Mouse (Mus musculus) G1E (cell line): ENCODE results near the gene P2rx4. TPM values are rescaled to one million over a fixed set of nuclear protein-coding genes. Genes with fewer than 3 reads are reported as not detected.

ENCODE experiments used
- ATAC-seq: 2 replicates; pipeline ENCODE4 v1.8.0; 2016; ENCODE audit warnings: mild to moderate bottlenecking; ENCODE audit not compliant: insufficient number of reproducible peaks, poor library complexity, low FRiP score, severe bottlenecking; ENCODE audit errors: extremely low read depth
- DNase-seq: peaks from one replicate; pipeline ENCODE4 v3.0.0; 2012; ENCODE audit warnings: low spot score
- H3K27me3 ChIP-seq: 2 replicates; pipeline ENCODE4 v1.6.1; 2012; ENCODE audit warnings: mild to moderate bottlenecking, low read length, inconsistent platforms; ENCODE audit not compliant: insufficient read depth
- H3K36me3 ChIP-seq: replicated peaks from 2 replicates; pipeline ENCODE3; 2012; ENCODE audit warnings: mild to moderate bottlenecking, inconsistent platforms
- H3K4me1 ChIP-seq: 2 replicates; pipeline ENCODE4 v1.6.1; 2012; ENCODE audit warnings: low read depth, low read length, inconsistent platforms, mixed read lengths; ENCODE audit not compliant: insufficient read depth
- H3K4me3 ChIP-seq: 2 replicates; pipeline ENCODE4 v1.5.1; 2012; ENCODE audit warnings: low read depth, mild to moderate bottlenecking, inconsistent platforms, low read length, moderate library complexity, mixed read lengths
- H3K9me3 ChIP-seq: replicated peaks from 2 replicates; pipeline ENCODE4 v1.6.1; 2012; ENCODE audit warnings: inconsistent platforms
- CTCF ChIP-seq: IDR thresholded peaks from 2 replicates; pipeline ENCODE4 v1.5.1; 2012; ENCODE audit warnings: low read depth, low read length, inconsistent platforms, mixed read lengths
- GATA1 ChIP-seq: IDR thresholded peaks from 2 replicates; pipeline ENCODE4 v1.6.1; 2012; ENCODE audit warnings: borderline replicate concordance, low read length, inconsistent platforms, mixed read lengths
- GATA2 ChIP-seq: IDR thresholded peaks from 2 replicates; pipeline ENCODE4 v1.6.1; 2012; ENCODE audit warnings: low read depth, low read length, inconsistent platforms, borderline replicate concordance
- POLR2AphosphoS5 ChIP-seq: IDR thresholded peaks from 2 replicates; pipeline ENCODE4 v1.6.1; 2012; ENCODE audit warnings: low read depth, low read length, inconsistent platforms; ENCODE audit not compliant: insufficient replicate concordance
- TAL1 ChIP-seq: conservative IDR thresholded peaks from 2 replicates; pipeline ENCODE4 v1.6.1; 2012; ENCODE audit warnings: low read depth, low read length, inconsistent platforms, mixed read lengths
- polyA plus RNA-seq: library from polyadenylated mRNA; stranded (reverse); fragments of >175 nt; gene quantifications from 2 replicates; pipeline ENCODE4 v1.2.3, GENCODE M21; 2012
- total RNA-seq, 2 experiments: library from RNA; stranded (forward) in 1 of 2; stranded (reverse) in 1 of 2; fragments of 200-1000 nt in 1 of 2; fragments of >200 nt in 1 of 2; fragmentation: Nextera tagmentation in 1 of 2; gene quantifications; 2 replicates each; pipeline ENCODE4 v1.2.3; 2014 to 2017

Gene P2rx4
- total and polyA plus RNA-seq, 3 experiments, result 12.1 to 61.2 (median 44.0) TPM

DNA sequence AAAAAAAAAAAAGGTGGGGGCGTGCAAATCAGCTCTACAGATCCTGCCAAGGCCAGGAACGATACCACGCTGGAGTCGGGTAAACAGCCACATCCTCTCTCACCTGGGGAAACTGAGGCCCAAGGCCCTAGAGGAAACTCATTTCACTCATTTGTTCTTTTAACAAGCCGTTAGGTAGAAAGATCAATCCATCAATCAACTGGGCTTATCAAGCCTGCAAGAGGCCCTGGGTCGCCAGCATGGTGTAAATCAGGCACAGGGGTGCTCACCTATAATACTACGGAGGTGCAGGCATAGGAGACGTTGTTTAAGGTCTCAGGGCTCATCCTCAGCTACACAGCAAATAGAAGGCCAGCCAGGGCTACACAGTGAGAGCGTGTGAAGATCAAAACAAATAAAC is 64.1 kb downstream of the P2rx4 start:
- H3K36me3 ChIP-seq, result peaks cover 67% of the 10 kb centered on the region
- H3K4me3 ChIP-seq, result no peak overlapping the region
- no peaks in the 10 kb centered on the region for H3K27me3 ChIP-seq
- no peak for DNase-seq
- no peak for ATAC-seq
- TF ChIP-seq GATA1 (no peak), POLR2AphosphoS5 (no peak), TAL1 (no peak), CTCF (no peak), GATA2 (no peak)
- H3K4me1 ChIP-seq, result peaks cover 29% of the 10 kb centered on the region
- no peaks in the 10 kb centered on the region for H3K9me3 ChIP-seq

DNA sequence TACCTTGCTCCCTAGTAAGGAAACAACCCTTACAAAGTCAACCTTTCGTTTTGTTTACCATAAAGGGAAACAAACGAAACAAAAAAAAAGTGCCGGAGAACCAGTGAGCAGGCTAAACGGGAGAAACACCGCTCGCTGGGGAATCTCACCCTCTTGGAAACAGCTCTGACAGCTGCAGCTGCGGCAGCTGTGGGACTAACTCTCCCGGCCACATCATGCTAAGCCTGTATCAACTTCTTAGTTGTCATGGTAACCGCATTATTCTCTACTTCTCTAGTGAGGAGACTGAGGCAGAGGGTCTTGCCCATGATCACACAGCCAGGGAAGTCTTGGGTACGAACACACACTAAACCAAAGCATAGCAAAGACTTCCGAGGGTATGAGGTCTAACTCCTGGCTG is 66.4 kb downstream of the P2rx4 start:
- Histone ChIP-seq H3K27me3 (peaks cover 5% of the 10 kb centered on the region; the same call in 1 of the 2 replicates), H3K9me3 (no peaks in the 10 kb centered on the region), H3K36me3 (peaks cover 56% of the 10 kb centered on the region), H3K4me1 (peaks cover 39% of the 10 kb centered on the region), H3K4me3 (no peak overlapping the region)
- DNase-seq (no peak), ATAC-seq (no peak)
- TF ChIP-seq GATA1, result no peak

DNA sequence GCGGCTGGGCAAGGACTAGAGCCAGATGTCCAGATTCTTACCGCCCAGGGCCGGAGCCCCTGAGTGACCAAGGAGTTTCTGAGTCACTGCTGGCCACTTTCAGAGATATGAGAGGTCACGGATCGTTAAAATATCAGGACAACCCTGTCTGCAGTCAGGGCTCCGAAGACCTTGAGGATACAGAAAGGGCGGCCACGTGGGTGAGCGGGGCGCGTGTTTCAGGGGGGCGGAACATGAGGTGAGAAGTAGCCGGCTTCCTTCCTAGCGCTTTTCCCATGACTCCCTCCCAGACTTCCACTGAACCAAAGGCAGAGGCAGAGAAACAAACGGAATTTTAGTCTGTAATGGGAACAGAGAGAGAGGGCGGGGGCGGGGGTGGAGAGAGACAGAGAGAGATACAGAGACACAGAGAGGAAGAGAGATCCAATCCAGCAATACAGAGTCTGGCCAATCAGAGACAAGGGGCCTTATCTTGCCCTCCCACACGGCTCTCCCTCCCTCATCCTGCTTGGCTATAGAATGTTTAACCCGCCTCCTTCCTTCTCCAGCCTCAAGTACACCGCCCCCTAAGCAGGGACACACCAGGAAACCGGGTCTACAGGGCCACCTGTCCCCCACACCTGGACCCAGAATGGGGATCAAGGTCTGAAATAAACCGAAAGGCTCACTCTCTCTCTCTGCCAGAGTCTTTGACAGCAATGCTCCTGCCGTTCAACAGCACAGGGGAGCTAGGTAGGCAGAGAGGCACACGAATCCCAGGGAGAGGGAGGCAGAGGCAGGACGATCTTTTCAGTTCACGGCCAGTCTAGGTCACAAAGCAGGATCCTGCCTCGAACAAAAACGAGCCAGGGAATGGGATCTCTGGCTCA is 67.6 kb downstream of the P2rx4 start:
- H3K4me1 ChIP-seq, result peaks cover 37% of the 10 kb centered on the region
- H3K27me3 ChIP-seq, result peaks cover 6% of the 10 kb centered on the region; the same call in 1 of the 2 replicates
- peaks cover 44% of the 10 kb centered on the region for H3K36me3 ChIP-seq
- peak overlapping the region; percentile 8; the same call in 1 of the 2 replicates for H3K4me3 ChIP-seq
- ATAC-seq (peak; percentile 57), DNase-seq (peak; percentile 64)
- H3K9me3 ChIP-seq, result no peaks in the 10 kb centered on the region
- TF ChIP-seq GATA1 (no peak), CTCF (no peak), GATA2 (no peak), POLR2AphosphoS5 (no peak), TAL1 (no peak; the same call in 1 of the 2 replicates)

DNA sequence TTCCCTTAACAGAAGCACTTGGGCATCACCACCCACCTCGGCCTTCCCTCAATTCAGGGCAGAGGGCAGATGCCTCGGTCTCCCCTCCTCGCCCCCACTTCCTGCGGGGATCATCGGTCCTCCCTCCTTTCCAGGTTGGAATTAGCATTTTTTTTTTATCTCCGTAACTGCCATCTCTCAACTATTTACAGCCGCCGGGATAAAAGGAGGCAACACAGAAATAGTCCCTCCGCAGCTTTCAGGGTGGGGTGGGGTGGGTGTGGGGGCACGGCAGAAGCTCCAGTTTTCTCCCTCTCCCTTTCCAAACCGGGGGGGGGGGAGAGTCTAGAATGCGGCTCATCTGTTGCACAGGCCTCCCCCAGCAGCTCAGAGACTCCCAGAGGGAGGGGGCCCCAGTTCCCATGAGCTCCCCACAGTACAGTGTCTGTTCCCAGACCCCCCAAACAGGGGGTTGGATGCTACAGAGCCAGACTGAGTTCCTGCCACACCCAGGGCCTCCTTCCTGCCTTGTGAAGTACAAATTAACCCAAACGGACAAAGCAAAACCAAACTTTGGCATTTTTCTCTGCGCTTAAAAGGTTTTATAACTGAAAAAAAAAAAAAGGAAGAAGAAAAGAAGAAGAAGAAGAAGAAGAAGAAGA is 68.4 kb downstream of the P2rx4 start:
- no peak for ATAC-seq

DNA sequence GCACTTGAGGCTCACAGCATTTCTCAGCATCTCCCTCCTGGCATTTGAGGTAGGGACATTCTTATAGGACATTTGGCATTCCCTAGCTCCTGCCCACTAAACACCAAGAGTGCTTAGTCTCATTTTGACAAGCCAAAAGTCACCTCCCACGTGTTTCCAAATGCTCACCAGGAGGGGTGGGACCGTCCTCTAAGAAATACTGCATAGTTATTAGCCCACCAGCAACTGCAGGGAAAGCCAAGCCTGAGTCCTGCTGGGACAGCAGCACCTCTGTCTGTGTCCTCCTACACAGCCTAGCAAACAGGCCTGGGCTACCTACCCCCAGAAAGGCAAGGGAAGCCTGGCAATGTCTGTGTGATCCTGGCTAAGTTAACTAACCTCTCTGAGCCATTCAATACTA is 70.0 kb downstream of the P2rx4 start:
- no peak overlapping the region for H3K4me3 ChIP-seq
- TF ChIP-seq POLR2AphosphoS5 (no peak), GATA1 (no peak), GATA2 (no peak), TAL1 (no peak), CTCF (no peak)

More for the DNA sequence above, 68.4 kb downstream of the P2rx4 start:
- Histone ChIP-seq H3K9me3 (no peaks in the 10 kb centered on the region), H3K4me1 (peaks cover 44% of the 10 kb centered on the region), H3K4me3 (no peak overlapping the region; the same call in 1 of the 2 replicates), H3K27me3 (peaks cover 6% of the 10 kb centered on the region; the same call in 1 of the 2 replicates), H3K36me3 (peaks cover 39% of the 10 kb centered on the region)
- no peak for DNase-seq
- TF ChIP-seq TAL1 (no peak), GATA2 (no peak)

DNA sequence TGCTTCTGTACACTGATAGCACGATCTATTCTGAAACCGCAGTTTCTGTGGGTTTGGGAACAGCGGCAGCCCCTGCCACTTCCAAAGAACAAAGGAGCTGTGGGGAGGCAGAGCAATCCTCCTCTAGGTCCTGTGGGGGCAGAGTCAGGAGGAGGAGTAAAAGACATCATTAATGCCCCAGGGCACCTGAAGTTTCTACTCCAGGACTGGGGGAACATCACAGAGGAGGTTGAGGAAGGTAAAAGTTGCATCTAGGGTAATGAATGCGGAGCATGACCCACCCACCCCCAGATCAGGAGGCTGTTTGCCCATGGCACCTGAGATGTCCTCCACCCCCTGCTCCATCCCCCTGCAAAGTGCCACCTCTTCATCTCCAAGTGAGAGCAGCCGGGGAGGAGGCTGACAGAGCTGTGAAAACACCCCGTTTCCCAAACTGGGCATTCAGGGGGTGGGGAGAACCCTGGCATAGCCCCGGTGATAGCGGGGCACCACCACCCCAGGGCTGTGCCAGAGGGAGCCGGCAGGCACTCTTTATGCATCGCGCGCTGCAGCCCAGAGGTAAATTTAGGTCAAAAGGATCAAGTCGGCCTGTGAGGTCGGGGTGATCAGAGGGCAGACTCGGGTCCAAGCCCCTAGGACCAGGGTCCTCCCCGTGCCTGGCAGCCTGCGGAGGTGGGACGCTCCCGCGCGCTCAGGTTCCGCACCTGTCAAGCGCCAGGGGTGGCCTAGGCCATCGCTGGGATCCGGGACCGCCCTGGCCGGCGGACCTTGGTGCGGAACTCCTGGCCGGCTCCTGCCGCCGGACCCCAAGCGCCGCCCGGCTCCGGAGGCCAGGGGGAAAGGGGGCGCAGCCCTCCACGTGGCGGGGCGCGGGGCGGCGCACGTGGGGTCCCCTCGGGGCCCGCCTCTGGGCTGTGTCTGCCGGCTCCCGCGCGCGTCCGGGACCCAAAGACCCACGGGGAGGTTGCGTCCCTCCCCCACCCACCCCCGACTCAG is 71.2 kb downstream of the P2rx4 start:
- Histone ChIP-seq H3K4me3 (peak overlapping the region; percentile 78), H3K4me1 (peaks cover 47% of the 10 kb centered on the region), H3K27me3 (peaks cover 6% of the 10 kb centered on the region; the same call in 1 of the 2 replicates), H3K36me3 (peaks cover 19% of the 10 kb centered on the region), H3K9me3 (no peaks in the 10 kb centered on the region)
- DNase-seq (peak; percentile 46), ATAC-seq (no peak)
- TF ChIP-seq GATA1, result no peak
- TF ChIP-seq CTCF, result no peak
- TF ChIP-seq POLR2AphosphoS5, result no peak
- no peak for TF ChIP-seq TAL1
- no peak for TF ChIP-seq GATA2

More for the DNA sequence above, 70.0 kb downstream of the P2rx4 start:
- peaks cover 47% of the 10 kb centered on the region for H3K4me1 ChIP-seq
- peaks cover 6% of the 10 kb centered on the region; the same call in 1 of the 2 replicates for H3K27me3 ChIP-seq
- no peak for DNase-seq
- H3K9me3 ChIP-seq, result no peaks in the 10 kb centered on the region
- H3K36me3 ChIP-seq, result peaks cover 29% of the 10 kb centered on the region
- no peak for ATAC-seq

Other genes with a start within 250 kb of the P2rx4 start
- 61.6 and 74.4 TPM in 2 replicates for gene Atp2a2, start 205.3 kb upstream of the P2rx4 start, total RNA-seq (2014; fragmentation: Nextera tagmentation)
- gene Atp2a2, start 205.3 kb upstream of the P2rx4 start, total RNA-seq (2017), result 62.6 and 73.6 TPM in 2 replicates
- gene Atp2a2, start 205.3 kb upstream of the P2rx4 start, polyA plus RNA-seq, result 39.8 and 47.5 TPM in 2 replicates
- 22.9 and 25.3 TPM in 2 replicates for gene Ift81, start 93.0 kb upstream of the P2rx4 start, total RNA-seq (2014; fragmentation: Nextera tagmentation)
- 15.9 and 18.0 TPM in 2 replicates for gene Ift81, start 93.0 kb upstream of the P2rx4 start, total RNA-seq (2017)
- gene Ift81, start 93.0 kb upstream of the P2rx4 start, polyA plus RNA-seq, result 1.5 and 1.8 TPM in 2 replicates
- 9.0 and 12.9 TPM in 2 replicates for gene P2rx7, start 63.6 kb upstream of the P2rx4 start, total RNA-seq (2014; fragmentation: Nextera tagmentation)
- gene P2rx7, start 63.6 kb upstream of the P2rx4 start, total RNA-seq (2017), result 7.2 and 8.9 TPM in 2 replicates
- 0.72 and 1.1 TPM in 2 replicates for gene P2rx7, start 63.6 kb upstream of the P2rx4 start, polyA plus RNA-seq
- 9.6 and 12.5 TPM in 2 replicates for gene Camkk2, start 71.9 kb downstream of the P2rx4 start, total RNA-seq (2014; fragmentation: Nextera tagmentation)
- gene Camkk2, start 71.9 kb downstream of the P2rx4 start, total RNA-seq (2017), result 9.2 and 9.7 TPM in 2 replicates
- gene Camkk2, start 71.9 kb downstream of the P2rx4 start, polyA plus RNA-seq, result 18.2 and 21.9 TPM in 2 replicates
- gene Anapc5, start 113.8 kb downstream of the P2rx4 start, total RNA-seq (2014; fragmentation: Nextera tagmentation), result 155 and 196 TPM in 2 replicates
- gene Anapc5, start 113.8 kb downstream of the P2rx4 start, total RNA-seq (2017), result 279 and 297 TPM in 2 replicates
- gene Anapc5, start 113.8 kb downstream of the P2rx4 start, polyA plus RNA-seq, result 143 and 158 TPM in 2 replicates
- 12.9 and 13.4 TPM in 2 replicates for gene Rnf34, start 142.5 kb downstream of the P2rx4 start, total RNA-seq (2014; fragmentation: Nextera tagmentation)
- gene Rnf34, start 142.5 kb downstream of the P2rx4 start, total RNA-seq (2017), result 23.8 and 26.7 TPM in 2 replicates
- gene Rnf34, start 142.5 kb downstream of the P2rx4 start, polyA plus RNA-seq, result 10.7 and 18.6 TPM in 2 replicates